Mouse (Mus musculus) cerebellum, adult 2 months (tissue): ENCODE data around the gene Tpst2.

Source experiments
- CTCF ChIP-seq: fragments of 200-500 bp; IDR thresholded peaks from 2 replicates; pipeline ENCODE4 v1.5.1; 2011; ENCODE audit warnings: low read depth, mild to moderate bottlenecking, control low read depth, low read length, moderate library complexity, borderline replicate concordance; ENCODE audit not compliant: insufficient read depth
- POLR2A ChIP-seq: fragments of 200-500 bp; IDR thresholded peaks from 2 replicates; pipeline ENCODE4 v1.6.1; 2011; ENCODE audit warnings: low read length, control low read depth, borderline replicate concordance; ENCODE audit not compliant: insufficient read depth

DNA sequence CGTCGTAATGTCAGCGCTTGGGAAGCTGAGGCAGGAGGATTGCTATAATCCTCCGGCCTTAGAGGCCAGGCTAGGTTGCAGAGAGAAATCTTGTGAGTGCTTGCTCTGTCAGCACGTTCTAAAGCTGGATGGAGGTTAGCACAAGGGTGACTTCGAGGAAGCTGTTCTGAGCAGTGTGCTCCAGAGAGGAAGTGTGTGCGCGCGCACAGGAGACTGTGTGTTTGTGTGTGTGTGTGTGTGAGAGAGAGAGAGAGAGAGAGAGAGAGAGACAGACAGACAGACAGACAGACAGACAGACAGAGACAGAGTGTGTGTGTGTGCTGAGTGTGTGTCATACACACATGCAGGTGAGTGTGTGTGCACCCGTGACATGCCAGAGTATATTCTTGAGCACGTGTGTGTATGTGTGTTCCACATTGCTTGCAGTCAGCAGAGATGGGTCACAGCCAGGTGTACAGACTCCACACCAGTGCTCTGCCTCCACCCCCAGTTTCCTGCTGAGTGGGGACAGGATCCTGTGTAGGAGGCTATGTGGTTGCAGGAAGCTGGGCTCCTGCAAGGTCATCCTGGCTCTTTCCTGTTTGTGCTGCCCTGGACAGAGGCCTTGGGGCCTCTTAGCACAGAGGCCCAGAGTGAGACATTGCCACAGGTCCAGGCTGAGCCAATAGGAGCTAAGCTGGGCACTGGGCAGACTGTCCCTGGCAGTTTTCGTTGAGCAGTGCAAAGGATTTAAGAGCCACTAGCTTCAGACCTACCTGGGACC is 21.9 kb downstream of the Tpst2 start:
- TF ChIP-seq CTCF (no peak), POLR2A (no peak)
